Mouse (Mus musculus) ovary, postnatal 10 days (tissue): ENCODE measurements around the gene Tnfsf12.
A peak's percentile ranks its signal among the peaks of the same experiment; 100 is the strongest.

ENCODE experiments used
- DNase-seq: peaks from one replicate; pipeline ENCODE4 v3.0.0; 2022; ENCODE audit warnings: low spot score

The Tnfsf12 gene

DNA sequence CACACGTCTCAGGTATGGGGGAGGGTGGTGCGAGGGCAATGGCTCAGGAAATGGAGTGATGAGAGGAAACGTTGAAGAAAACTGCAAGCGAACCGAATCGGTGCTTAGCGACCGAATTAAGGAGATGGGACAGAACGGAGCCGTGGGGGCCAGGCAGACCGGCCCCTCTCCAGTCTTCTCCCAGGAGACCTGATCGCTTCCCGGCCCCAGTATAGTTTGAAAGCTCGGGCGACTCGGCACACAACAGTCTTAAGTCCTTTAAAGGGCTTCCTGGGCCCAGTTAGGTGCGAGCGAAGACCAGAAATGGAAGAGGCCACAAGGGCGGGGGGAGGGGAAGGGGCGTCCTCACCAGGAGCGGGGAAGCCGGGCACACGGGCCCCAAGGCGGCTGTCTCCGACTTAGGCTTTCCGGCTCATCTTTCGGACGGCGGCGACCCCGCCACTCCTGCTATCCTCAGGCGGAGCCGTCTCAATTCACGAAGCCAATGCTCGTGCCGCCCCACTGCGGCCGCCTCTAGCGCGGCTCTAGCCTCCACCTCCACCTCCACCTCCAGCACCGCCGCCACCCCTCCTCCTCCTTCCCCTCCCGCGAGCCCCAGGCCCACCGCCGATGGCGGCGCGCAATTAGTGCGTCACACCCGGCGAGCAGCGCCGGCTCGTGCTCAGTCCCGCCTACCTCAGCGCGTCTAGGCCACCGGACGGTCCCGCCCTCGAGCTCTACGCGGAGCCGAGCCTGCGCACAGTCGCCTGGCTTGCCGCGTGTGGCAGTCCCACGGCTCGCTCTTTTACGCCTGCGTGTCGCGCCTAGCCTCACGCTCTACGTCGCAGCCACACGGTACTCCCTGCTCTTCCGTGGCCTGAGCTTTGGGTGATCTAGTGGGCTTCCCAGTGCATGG lies 14.1 kb downstream of the Tnfsf12 start, which contains the start of gene Senp3:
Gene Senp3 (minus strand): TSS at position 771 of the 895 bp plus-strand sequence.
- DNase-seq = peak; percentile 92

GRCm38 (mm10) chr11:69680136-69680855 lies 15.4 kb downstream of the Tnfsf12 start:
- DNase-seq = no peak

DNA sequence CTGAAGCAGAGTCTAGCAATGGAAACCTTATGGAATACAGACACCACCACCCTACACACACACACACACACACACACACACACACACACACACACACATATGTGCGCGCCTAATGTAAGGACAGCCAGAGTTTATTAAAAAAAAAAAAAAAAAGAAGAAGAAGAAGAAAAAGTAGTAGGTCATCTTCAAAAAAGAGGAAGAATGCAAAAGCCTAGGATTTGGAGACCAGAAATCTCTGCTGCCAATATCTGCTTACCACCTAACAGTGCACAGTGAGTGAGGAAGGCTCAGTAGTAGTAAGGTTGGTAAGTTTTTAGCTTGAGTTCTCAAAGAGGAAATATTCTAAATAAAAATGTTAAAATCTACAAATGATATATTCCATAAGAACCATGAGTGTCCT lies 16.5 kb downstream of the Tnfsf12 start:
- no peak for DNase-seq

GRCm38 (mm10) chr11:69672211-69672706 lies 23.4 kb downstream of the Tnfsf12 start, which contains the start of gene Eif4a1:
Gene Eif4a1, minus strand, starts transcription at chr11:69672423.
- peak; percentile 99 for DNase-seq

DNA sequence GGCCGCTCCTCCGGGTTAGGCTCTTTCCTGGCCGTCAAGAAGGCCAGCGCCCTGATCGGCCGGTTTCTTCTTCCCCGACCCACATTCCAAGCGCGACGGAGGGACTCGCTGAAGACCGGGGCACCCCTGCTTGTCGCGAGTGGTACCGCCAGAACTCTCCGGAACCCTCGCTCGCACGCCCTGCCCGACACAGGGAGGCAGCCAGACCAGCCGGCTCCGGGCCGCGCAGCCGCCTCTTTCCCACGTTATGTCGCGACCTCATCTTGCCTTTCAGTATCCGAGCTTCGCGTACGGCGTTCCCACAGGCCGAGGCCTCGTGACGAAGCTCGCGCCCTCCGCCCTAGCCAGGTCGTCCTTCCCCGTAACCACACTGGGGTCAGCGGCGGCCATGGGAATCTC lies 23.9 kb downstream of the Tnfsf12 start:
- DNase-seq = no peak

- peak; percentile 75 for DNase-seq
Measured at GRCm38 (mm10) chr11:69670786-69671725, 24.6 kb downstream of the Tnfsf12 start.

DNA sequence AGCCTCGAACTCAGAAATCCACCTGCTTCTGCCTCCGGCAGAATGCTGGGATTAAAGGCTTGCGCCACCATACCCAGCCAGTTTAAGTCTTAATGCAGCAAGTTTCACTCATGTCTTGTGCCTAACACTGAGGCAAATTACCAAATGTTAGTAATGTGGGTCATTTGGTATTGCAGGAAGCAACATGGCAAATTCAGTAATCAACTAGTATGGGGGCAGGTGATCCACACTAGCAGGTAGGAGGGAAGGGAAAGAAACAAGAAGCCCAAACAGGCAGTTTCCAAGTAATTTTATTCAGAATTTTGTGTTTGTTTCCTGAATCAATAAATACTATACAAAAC lies 29.0 kb downstream of the Tnfsf12 start:
- DNase-seq = no peak

DNA sequence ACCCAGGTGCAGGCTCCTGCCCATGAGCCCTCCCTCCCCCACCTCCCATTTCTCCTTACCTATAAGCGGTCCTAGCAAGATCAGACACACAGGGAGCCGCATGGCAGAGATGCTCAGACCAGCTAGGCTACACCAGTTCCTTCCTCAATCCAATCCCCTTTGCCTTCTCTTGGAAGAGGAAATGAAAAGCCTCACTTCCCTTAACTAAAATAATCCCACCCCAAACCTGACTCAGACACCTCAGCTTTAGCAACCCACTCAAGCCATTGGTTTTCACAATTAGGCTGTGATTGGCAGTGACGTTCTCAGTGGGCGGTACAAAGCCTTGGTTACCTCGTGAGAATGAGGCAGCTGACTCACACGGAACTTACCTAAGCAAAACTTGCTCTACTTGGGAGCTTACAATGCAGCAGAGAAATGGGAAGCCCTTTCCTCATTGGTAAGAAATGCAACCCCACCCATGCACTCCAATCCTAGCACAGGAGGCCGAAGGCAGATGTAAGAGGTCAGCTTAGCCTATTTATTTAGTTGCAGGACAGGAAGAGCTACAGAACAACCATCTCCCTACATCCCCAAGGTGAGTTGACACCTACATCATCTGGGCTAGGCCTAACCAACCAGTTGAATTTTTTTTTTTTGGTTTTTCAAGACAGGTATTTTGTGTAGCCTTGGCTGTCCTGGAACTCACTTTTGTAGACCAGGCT lies 29.5 kb downstream of the Tnfsf12 start, which contains the start of gene Cd68:
Gene Cd68 (minus strand): TSS at position 193 of the 704 bp plus-strand sequence.
- DNase-seq = no peak

DNA sequence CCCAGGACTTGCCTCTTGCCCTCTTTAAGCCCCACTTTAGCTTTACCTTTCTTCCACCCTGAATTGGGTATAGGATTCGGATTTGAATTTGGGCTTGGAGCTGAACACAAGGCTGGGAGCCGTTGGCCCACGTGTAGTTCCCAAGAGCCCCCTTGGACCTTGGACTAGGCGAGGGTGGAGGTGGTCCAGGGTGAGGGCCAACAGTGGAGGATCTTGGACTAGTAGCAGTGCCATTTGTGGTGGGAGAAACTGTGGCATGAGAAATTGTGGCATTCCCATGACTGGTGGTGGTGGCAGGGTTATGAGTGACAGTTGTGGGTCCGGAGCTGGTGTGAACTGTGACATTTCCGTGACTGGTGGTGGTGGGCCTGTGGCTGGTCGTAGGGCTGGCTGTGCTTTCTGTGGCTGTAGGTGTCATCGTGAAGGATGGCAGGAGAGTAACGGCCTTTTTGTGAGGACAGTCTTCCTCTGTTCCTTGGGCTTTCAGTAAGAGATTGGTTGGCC lies 30.1 kb downstream of the Tnfsf12 start:
- DNase-seq = no peak

- no peak for DNase-seq
Measured at GRCm38 (mm10) chr11:69664841-69665240, 30.8 kb downstream of the Tnfsf12 start.

- DNase-seq = no peak
Measured at GRCm38 (mm10) chr11:69663795-69664194, 31.9 kb downstream of the Tnfsf12 start.

DNA sequence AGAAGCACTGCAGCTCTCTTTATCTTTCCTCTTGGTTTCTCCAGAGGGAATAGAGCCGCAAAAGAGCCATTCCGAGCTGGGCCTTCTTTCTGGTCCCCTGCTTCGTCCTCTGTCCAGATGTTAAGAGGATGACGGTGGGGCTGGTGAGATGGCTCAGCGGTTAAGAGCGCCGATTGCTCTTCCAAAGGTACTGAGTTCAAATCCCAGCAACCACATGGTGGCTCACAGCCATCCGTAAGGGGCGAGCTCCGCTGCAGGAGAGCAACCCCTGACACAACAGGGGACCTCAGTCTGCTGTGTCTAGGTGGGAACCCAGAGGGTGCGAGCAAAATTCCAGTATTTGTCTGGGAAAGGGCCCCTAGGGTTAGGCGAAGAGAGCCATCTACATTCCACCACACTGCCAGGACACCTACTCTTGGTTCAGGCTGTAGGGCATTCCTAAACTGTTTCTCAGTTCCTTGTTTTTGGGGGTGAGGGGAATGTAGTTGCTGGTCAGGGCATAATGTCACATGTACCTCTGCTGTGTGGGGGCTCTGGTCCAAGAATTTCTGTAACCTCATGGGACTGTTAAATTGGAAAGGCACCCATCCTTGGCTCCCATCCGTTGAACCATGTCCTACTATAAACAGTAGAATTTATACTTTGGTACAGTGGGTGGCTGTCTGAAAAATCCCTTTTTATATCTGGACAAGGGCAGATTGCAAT lies 32.5 kb downstream of the Tnfsf12 start:
- no peak for DNase-seq

- DNase-seq = peak; percentile 85
Measured at GRCm38 (mm10) chr11:69662213-69662966, 33.3 kb downstream of the Tnfsf12 start, which contains the start of gene Mpdu1. Gene Mpdu1, minus strand, starts transcription at chr11:69662642.

- DNase-seq = no peak
Measured at GRCm38 (mm10) chr11:69661221-69661881, 34.3 kb downstream of the Tnfsf12 start.

- no peak for DNase-seq
Measured at GRCm38 (mm10) chr11:69657462-69657881, 38.2 kb downstream of the Tnfsf12 start.

DNA sequence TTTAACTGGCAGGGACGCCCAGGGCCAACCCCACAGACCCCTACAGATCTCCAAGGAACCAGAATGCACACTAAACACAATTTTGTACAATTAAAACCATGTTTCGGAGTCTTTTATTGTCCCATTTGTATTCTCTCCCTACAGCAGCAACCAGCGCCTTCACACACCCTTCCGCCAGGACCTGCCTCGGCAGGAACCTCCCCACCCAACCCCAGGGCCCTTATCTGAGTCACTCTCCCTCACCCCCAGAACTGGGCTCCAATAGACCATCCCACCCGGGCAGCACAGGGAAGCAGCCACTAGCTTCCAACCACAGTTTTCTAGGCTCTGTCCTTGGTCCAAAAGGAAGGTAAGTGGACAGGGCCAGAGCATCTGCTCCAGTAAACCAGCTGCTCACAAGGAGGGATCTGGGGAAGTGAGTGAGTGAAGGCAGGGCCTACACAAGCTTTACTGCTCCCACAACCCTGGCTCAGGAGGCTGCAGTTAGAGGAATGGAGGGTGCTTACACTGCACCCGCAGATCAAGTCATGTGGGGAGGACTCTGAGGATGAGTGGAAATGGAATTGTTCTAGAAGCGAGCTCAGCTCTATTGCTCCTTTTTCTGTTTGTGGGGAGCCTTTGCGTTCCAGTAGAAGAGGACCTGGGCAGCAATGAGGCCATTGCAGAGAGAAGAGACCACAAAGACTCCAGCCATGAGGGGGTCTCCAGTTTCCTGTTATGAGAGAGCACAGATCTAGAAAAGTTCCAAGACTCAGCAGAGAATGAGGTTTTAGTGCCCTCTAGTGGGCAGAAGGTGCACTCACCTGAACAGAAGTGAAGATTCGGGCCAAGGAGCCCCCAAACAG lies 38.8 kb downstream of the Tnfsf12 start:
- no peak for DNase-seq

DNA sequence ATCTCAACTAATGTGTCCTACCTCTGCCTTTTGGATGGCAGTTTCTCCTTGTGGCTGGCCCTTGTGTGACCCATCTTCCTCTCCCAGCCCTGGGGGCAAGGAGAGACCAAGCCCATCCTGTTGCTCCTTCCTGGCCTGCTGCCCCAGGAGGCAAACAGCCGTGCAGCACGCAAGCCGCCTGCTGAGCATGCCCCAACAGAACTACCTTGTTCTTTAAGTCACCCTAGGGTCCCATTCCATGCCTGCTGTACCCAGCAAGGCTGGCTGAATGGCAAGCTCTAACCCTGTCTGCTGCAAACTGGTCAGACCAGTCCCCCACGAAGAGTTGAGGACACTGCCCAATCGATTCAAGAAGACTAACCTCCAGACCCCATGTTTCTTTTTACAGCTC lies 39.6 kb downstream of the Tnfsf12 start:
- no peak for DNase-seq
